Mouse (Mus musculus) hindbrain, embryonic 10.5 days (tissue): ENCODE data around the gene Terb1. TPM values are rescaled to one million over a fixed set of nuclear protein-coding genes. Genes with fewer than 3 reads are reported as not detected.

Source experiments
- DNase-seq: peaks from one replicate; pipeline ENCODE4 v3.0.0-alpha.2; 2017; ENCODE audit warnings: low spot score
- H3K27ac ChIP-seq: fragments of 300-500 bp; sonication (generic); 2 replicates; pipeline ENCODE4 v1.5.1; 2016; ENCODE audit warnings: mild to moderate bottlenecking, moderate library complexity
- H3K27me3 ChIP-seq: fragments of 300-500 bp; sonication (generic); 2 replicates; pipeline ENCODE4 v1.6.1; 2016; ENCODE audit warnings: mild to moderate bottlenecking; ENCODE audit not compliant: poor library complexity, insufficient read depth, severe bottlenecking
- H3K36me3 ChIP-seq: fragments of 300-500 bp; sonication (generic); 2 replicates; pipeline ENCODE4 v1.6.1; 2016; ENCODE audit warnings: mild to moderate bottlenecking, moderate library complexity
- H3K4me1 ChIP-seq: fragments of 300-500 bp; sonication (generic); replicated peaks from 2 replicates; pipeline ENCODE4 v1.6.1; 2016; ENCODE audit warnings: mild to moderate bottlenecking
- H3K4me3 ChIP-seq: fragments of 300-500 bp; sonication (generic); 2 replicates; pipeline ENCODE4 v1.5.1; 2016; ENCODE audit warnings: mild to moderate bottlenecking, moderate library complexity
- H3K9me3 ChIP-seq: fragments of 300-500 bp; sonication (generic); 2 replicates; pipeline ENCODE4 v1.6.1; 2016; ENCODE audit warnings: mild to moderate bottlenecking, moderate library complexity
- WGBS: fragments of 180-500 bp; shearing (Covaris S2); methylation state at CpG from one replicate; pipeline ENCODE4 v1.1.7; 2016; 5-methylcytosine and 5-hydroxymethylcytosine counted together
- polyA plus RNA-seq: library from polyadenylated mRNA; unstranded; fragments of >200 nt; fragmentation: Nextera tagmentation; extraction: Ambion mirVana; gene quantifications from 2 replicates; pipeline ENCODE4 v1.2.1, GENCODE M21; 2016

Terb1 gene
- polyA plus RNA-seq, 1 experiment from 2014 or later, result 0.12 TPM

DNA sequence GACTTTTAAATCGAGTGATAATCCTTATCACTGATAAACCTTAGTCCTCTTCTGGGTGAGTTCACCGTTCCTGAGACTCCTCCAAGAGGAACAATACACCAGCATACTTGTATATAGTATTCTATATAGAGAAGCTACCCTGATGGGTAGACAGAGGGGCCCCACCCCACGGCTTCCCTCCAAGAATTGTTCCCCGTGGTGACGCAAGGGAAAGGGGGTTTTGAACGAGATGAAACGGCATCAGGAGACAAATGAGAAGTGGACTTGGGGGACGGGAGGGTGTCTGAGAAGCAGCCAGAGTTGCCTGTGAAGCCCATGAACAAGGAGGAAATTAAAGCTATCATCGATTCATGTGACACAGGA is 25.1 kb upstream of the Terb1 start:
- Histone ChIP-seq H3K9me3 (no peaks in the 10 kb centered on the region), H3K27ac (peak overlapping the region; percentile 95), H3K4me1 (peaks cover 27% of the 10 kb centered on the region), H3K36me3 (peaks cover 19% of the 10 kb centered on the region), H3K4me3 (peak overlapping the region; percentile 93), H3K27me3 (peaks cover 29% of the 10 kb centered on the region)
- DNase-seq, result no peak
- 15% methylated on average over 9 of the region's 9 CpGs for WGBS

DNA sequence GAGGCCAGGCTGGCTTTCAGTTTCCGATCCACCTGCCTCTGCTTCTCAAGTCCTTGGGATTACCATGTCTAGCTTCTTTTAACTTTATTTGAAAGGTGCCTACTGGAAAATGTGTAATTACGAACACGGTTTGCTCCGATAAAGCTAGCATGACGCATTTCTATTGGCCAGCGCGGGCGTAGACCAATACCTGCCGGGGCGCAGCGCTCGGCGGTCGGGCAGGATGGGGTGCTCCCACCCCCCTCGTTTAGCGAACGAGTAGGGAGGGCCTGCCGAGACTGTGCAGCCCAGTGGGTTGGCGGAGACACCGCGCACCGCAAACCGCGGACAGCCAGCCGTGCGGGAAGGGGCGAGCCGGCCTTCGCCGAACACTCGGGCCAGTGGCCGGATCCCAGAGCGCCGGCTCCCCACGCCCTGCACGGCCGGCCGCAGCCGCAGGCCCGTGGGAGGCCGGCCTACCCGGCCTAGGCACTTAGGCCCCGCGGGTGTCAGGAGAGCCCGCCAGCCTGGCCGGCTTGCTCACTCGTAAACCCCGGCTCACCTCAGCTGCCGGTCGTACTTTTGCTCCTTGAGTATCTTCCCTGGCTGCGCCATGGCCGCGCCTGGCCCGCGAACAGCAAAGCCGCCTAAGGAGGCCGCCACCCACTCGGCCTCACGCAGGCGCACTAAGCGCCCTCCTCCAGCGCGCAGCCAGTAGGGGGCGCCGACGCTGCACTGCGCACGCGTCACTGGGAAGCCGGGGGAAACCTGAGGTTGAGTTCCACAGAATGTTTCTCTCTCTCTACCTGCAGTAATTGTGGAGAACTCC is 24.5 kb upstream of the Terb1 start, which contains the start of the genes Nae1 and Car7:
Nae1 (minus strand) TSS at position 667 of the 808 bp plus-strand sequence.
Car7 (plus strand) TSS at position 719 of the 808 bp plus-strand sequence.
- H3K4me3 ChIP-seq, result peak within 1 kb of the TSS; percentile 93
- WGBS, result under 1% methylated on average over 70 of the region's 70 CpGs
- H3K27me3 ChIP-seq, result peaks cover 24% of the 10 kb centered on the region
- H3K4me1 ChIP-seq, result peaks cover 27% of the 10 kb centered on the region
- H3K27ac ChIP-seq, result peak within 1 kb of the TSS; percentile 95
- peaks cover 25% of the 10 kb centered on the region for H3K36me3 ChIP-seq
- no peaks in the 10 kb centered on the region for H3K9me3 ChIP-seq
- DNase-seq, result peak; percentile 94

DNA sequence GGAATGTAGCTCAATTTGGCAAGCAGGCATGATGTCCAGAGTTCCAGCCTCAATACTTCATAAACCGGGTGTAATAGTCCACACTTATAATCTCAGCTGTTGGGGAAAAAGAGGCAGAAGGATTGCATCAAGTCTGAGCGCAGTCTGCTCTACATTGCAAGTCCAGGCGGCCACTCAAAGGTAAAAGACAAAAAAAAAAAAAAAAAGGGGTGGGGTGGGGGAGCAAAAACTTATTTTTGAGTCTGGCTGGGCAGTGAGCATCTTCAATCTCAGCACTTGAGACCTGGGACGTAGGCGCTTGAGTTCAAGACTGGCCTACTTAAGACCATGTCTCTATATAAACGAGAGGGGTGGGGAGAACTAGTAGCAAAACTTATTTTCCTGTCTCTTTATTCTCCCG is 23.8 kb upstream of the Terb1 start:
- peak overlapping the region; percentile 93 for H3K4me3 ChIP-seq
- peaks cover 17% of the 10 kb centered on the region for H3K27me3 ChIP-seq
- peak overlapping the region; percentile 95 for H3K27ac ChIP-seq
- H3K4me1 ChIP-seq, result peaks cover 27% of the 10 kb centered on the region
- 21% methylated on average over 7 of the region's 7 CpGs for WGBS
- DNase-seq, result no peak
- H3K36me3 ChIP-seq, result peaks cover 31% of the 10 kb centered on the region
- no peaks in the 10 kb centered on the region for H3K9me3 ChIP-seq

DNA sequence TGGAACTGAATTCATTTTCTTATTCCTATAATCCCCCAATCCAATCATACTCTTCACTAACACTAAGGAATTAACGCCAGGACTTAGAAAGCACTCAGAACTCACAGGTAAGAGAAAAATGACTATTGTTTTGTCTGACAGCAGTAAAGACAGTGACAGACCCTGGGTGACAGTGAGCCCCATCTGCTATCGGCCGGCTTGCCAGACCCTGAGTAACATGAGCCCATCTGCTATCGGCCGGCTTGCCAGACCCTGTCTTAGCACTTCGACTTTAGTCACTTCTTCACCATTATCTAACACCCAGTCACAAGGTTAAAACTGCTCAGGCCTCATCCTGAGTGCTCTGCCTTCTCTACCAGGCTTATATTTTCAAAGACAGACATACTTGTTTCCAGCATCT is 20.0 kb upstream of the Terb1 start:
- Histone ChIP-seq H3K4me1 (peaks cover 19% of the 10 kb centered on the region), H3K27ac (no peak overlapping the region), H3K4me3 (no peak overlapping the region), H3K27me3 (no peaks in the 10 kb centered on the region), H3K9me3 (no peaks in the 10 kb centered on the region), H3K36me3 (peaks cover 67% of the 10 kb centered on the region)
- DNase-seq, result no peak
- 85% methylated on average over 6 of the region's 6 CpGs for WGBS

DNA sequence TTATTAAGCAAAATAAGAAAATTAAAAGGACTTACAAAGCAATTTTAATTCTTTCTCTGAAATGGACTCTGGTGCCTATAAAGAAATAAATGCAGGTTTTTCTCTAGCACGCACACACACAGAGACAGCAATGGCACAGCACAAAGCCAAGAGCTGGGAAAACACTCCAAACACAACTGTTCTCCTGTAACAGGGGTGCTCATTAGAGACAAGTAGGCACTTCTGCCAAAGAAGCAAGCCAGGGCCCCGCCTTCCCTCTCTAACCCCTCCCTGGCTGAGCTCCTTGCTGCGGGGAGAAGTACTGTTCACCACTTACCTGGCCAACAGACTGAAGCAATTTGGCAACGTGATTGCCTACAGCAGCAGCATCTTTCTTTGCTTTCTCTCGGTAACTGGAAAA is 8.2 kb upstream of the Terb1 start:
- 90% methylated on average over 5 of the region's 5 CpGs for WGBS
- Histone ChIP-seq H3K27ac (no peak overlapping the region), H3K4me3 (no peak overlapping the region), H3K27me3 (no peaks in the 10 kb centered on the region), H3K9me3 (no peaks in the 10 kb centered on the region), H3K36me3 (peaks cover 91% of the 10 kb centered on the region), H3K4me1 (no peaks in the 10 kb centered on the region)
- no peak for DNase-seq

DNA sequence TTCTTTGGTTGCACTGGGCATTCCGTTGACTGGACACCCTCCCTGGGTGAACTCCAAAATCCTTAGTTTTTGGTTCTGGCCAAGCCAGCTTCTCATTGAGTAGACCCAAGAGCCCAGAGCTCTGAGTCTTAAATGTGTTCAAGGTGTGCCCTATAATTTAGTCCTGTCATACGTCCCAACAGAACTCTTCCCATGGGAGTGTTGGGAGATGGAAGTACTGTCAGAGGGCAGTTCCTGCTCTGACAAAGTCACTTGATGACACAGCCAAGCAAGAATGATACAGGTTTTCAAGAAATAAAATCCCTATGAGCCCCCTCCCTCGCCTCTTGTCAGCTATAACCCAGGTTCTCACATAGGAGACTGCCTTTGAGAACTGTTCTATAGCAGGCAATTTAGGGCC is 424 bp upstream of the Terb1 start:
- Histone ChIP-seq H3K27me3 (no peaks in the 10 kb centered on the region), H3K36me3 (peaks cover 35% of the 10 kb centered on the region), H3K4me1 (peaks cover 13% of the 10 kb centered on the region), H3K27ac (no peak overlapping the region), H3K4me3 (peak overlapping the region; percentile 70), H3K9me3 (no peaks in the 10 kb centered on the region)
- DNase-seq, result no peak
- 73% methylated on average over 3 of the region's 3 CpGs for WGBS

DNA sequence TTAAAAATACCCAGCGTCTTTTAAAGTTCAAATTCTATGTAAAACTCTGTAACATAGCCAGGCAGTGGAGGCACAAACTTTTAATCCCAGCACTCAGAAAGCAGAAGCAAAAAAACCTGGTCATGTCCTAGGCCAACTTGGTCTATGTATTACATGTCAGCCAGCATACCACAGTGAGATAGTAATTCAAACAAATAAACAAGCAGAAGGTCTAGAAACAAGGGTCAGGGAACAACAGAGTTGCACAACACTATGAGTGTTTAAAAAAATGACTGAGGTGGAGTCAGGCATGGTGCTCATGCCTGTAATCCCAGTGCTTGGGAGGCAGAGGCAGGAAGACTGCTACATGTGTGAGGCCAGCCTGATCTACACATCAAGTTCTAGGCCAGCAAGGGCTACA is 30.6 kb downstream of the Terb1 start:
- Histone ChIP-seq H3K36me3 (no peaks in the 10 kb centered on the region), H3K4me3 (no peak overlapping the region), H3K27me3 (no peaks in the 10 kb centered on the region), H3K9me3 (no peaks in the 10 kb centered on the region), H3K27ac (no peak overlapping the region), H3K4me1 (no peaks in the 10 kb centered on the region)
- no peak for DNase-seq
- WGBS, result 67% methylated on average over 1 of the region's 1 CpGs

DNA sequence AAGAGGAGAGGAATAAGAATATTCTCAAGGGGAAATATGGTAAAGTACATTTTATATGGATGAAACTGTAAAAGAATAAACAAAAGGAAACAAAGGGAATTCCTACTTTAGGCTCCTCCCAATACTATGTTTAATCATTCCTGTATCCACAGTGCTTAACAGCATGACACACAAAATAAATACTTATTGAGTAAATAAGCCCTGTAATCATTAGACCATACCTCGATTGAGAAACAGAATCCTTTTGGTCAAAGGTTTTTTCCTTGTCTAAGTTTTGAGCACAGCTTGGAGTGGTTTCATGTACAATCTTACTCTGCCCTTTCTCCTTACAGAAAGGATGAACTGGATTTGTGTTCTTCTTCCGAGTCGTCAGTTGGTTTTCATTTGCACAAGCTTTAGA is 37.2 kb downstream of the Terb1 start:
- Histone ChIP-seq H3K9me3 (no peaks in the 10 kb centered on the region), H3K4me1 (no peaks in the 10 kb centered on the region), H3K36me3 (no peaks in the 10 kb centered on the region), H3K27ac (no peak overlapping the region), H3K27me3 (no peaks in the 10 kb centered on the region), H3K4me3 (no peak overlapping the region)
- WGBS, result 84% methylated on average over 3 of the region's 3 CpGs
- no peak for DNase-seq

DNA sequence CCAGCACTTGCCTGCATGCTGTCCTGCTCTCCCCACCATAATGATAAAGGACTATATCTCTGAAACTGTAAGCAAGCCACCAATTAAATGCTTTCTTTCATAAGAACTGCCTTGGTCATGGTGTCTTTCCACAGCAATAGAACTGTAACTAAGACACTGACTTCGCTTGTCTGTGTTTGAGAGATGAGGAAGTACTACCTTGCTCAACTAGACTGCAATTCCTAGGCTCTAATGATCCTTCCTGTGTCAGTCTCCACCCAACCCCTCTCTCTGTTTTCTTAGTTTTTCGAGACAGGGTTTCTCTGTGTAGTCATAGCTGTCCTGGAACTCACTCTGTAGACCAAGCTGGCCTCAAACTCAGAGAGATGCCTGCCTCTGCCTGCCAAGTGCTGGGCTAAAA is 42.2 kb downstream of the Terb1 start:
- H3K27ac ChIP-seq, result no peak overlapping the region
- no peaks in the 10 kb centered on the region for H3K36me3 ChIP-seq
- no peaks in the 10 kb centered on the region for H3K4me1 ChIP-seq
- no peak for DNase-seq
- 82% methylated on average over 2 of the region's 2 CpGs for WGBS
- H3K4me3 ChIP-seq, result no peak overlapping the region
- H3K9me3 ChIP-seq, result no peaks in the 10 kb centered on the region
- H3K27me3 ChIP-seq, result no peaks in the 10 kb centered on the region

DNA sequence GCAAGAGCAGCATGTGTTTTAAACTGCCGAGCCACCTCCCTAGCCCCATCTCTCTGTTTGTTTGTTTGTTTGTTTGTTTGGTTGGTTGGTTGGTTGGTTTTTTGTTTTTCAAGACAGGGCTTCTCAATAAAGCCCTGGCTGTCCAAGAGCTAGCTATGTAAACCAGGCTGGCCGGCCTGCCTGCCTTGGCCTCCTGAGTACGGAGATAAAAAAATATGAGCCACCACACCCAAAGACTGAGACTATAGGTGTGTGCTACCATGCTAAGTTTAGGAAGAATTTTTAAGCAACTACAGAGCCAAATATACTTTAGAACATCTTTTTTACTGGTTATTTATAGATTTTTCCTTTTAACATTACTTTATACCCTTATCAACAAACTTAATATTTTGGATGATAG is 57.5 kb downstream of the Terb1 start:
- 87% methylated on average over 3 of the region's 3 CpGs for WGBS
- no peaks in the 10 kb centered on the region for H3K27me3 ChIP-seq
- no peak for DNase-seq
- H3K9me3 ChIP-seq, result no peaks in the 10 kb centered on the region
- H3K4me1 ChIP-seq, result no peaks in the 10 kb centered on the region
- H3K4me3 ChIP-seq, result no peak overlapping the region
- no peaks in the 10 kb centered on the region for H3K36me3 ChIP-seq
- H3K27ac ChIP-seq, result no peak overlapping the region

DNA sequence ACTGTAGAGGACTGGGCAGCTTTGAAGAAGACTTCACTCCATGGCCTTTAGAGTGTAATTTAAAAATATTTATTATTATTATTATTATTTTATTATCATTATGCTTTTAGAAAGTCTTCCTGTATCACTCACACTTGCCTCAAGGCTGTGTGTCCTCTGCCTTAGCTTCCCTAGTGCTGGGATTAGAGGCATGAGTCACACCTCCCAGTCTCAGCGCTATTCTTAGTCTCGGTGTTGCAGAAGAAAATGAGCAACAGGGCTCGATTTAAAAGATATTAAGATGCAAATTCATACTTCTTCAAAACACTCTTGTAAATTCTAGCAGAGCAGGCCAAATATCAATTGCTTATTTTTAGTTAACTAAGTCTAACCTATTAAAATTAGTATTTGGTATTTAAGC is 60.9 kb downstream of the Terb1 start:
- Histone ChIP-seq H3K4me3 (no peak overlapping the region), H3K27ac (no peak overlapping the region), H3K27me3 (no peaks in the 10 kb centered on the region), H3K9me3 (no peaks in the 10 kb centered on the region), H3K36me3 (no peaks in the 10 kb centered on the region), H3K4me1 (no peaks in the 10 kb centered on the region)
- DNase-seq, result no peak
- WGBS, result 88% methylated on average over 3 of the region's 3 CpGs

DNA sequence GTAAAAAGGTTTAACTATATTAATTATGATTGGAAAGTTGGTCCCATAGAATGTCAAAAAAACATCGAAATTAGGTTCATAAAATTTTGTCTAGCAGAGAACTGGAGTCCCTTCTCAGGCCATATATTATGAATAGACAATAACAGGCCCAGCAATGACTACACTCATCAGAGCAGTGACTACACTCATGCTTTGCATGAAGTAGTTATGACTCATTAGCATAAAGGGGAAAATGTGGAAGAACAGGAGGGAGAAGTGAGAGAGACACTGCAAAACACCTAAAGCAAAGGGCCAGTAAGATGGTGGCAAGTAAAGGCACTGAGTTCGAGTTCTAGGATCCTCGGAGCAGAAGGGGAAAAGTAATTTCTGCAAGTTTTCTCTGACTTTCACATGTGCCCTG is 63.7 kb downstream of the Terb1 start:
- 84% methylated on average over 3 of the region's 3 CpGs for WGBS
- Histone ChIP-seq H3K36me3 (no peaks in the 10 kb centered on the region), H3K4me3 (no peak overlapping the region), H3K27me3 (no peaks in the 10 kb centered on the region), H3K4me1 (peaks cover 12% of the 10 kb centered on the region), H3K27ac (no peak overlapping the region), H3K9me3 (no peaks in the 10 kb centered on the region)
- no peak for DNase-seq

DNA sequence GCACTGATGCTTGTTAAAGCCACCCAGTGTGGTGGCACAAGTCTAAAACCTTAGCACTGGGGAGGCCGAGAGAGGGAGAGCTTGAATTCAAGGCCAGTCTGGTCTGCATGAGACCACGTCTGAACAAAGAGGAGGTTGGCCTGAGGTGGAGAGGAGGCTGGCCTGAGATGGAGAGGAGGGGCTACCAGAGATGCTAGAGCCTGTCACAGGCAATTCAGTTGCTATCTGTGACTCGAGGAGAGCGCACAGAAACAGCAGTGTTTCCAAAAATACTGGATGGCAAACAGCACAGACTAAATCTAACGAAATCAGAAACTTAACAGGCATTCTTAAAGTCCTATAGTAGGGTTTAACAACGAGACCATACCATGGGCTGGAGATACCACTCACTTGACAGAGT is 64.5 kb downstream of the Terb1 start:
- H3K4me1 ChIP-seq, result peaks cover 18% of the 10 kb centered on the region
- H3K9me3 ChIP-seq, result no peaks in the 10 kb centered on the region
- H3K4me3 ChIP-seq, result no peak overlapping the region
- no peak overlapping the region for H3K27ac ChIP-seq
- no peak for DNase-seq
- H3K27me3 ChIP-seq, result no peaks in the 10 kb centered on the region
- WGBS, result 65% methylated on average over 6 of the region's 6 CpGs
- H3K36me3 ChIP-seq, result peaks cover 6% of the 10 kb centered on the region
